Mouse (Mus musculus) liver, adult (tissue): ENCODE measurements around the gene Ift81.

Source experiments
- GATA4 ChIP-seq: IDR thresholded peaks from 2 replicates; pipeline ENCODE4 v1.6.1; 2014; ENCODE audit warnings: mild to moderate bottlenecking, low read length; ENCODE audit not compliant: insufficient replicate concordance

Gene Ift81

DNA sequence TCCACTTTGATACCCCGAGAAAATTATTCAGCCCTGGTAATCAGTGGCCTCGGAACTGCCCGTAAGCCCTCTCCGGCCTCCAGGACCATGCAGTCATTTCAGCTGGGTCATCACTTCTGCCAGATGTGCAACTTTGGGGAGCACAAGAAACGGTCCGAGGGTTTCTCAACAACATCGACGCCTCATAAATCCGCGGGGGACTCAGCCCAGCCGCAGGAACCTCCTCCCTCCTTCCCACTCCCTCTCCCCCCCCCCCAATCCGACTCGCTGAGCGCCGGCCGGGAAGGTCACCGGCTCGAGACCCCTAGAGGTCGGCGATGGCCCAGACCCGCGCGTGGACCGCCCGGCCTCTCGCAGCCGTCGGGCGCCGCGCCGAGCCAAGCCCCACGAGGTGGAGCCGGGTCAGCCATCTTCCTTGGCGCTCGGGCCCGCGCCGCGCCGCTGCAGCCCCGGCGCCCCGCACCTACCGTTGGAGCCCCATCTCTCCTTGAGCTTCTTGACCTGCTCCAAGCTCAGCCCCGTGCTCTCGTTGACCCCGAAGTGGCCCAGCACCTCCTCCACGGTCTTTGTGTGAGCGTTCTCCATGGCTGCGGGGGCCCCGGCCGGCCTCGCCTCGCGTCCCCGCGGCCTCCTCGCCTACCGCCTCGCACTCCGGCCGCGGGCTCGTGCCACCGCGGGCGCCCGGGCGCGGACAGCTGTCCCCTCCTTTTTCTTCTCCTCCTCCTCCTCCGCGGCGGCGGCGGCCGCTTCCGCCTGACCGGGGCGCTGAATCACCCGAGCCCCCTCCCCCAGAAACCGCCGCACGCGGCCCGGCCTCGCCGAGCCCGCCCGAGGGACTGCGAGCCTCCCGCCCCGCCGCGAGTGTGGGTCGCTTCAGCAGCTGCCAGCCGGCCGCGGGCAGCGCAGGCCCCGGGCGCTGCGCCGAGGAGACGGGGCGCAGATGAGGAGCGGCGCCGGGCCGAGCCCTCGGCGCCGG lies 112.9 kb downstream of the Ift81 start:
- no peak for TF ChIP-seq GATA4

DNA sequence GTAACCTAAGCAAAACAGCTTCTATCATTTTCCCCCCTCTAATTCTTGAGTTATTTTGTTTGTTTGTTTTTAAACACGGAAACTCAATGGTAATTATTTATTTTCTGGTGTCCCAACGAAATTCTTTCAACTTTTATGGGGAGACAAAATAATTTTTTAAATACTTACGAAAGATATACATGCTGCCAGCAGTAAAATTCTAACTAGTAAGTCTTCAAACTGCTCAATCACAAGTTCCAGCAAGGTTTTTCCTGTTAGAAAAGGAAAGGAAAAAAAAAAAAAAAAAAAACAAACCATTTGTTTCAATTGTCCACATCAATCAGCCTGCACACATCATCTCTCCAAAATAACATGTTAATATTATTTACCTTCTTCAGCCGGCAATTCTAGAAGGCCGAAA lies 113.8 kb downstream of the Ift81 start:
- no peak for TF ChIP-seq GATA4
